Mouse (Mus musculus): ENCODE measurements at regions not wholly inside any gene's neighbourhood (a gene's known extent, or its start where the extent isn't known, plus 50 kb on each side); places are given as distances from the start of the nearest gene placed in this dataset.

DNA sequence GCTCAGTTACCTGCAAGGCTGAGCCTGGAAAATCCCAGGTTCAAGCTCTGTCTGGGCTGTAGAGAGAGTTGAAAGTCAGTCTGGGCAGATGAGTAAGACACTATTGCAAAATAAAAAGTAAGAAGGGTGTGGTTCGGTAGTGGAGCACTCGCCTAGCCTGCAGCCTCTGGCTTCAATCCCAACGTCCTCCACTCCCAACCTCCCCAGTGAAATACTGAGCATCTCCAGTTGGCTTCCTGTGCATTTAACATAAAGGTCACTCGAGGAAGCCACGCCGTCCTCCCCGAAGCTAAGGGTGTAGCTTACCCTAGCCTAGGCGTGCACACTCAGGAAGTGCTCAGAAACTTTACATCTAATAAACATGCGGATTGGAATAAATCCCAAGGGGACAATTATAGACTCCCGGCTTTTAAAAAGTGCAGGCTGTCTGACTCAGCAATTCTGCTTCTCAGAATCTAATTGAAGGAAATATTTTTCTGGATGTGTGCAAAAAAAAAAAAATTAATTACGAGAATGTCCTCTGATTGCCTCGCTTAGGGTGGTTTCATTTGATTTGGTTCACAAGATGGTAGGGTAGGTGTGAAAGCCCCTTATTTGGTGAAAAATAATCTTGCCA, 137.6 kb upstream of the Rybp start:
- H3K27me3 ChIP-seq = peaks cover 16% of the 10 kb centered on the region
- no peak for TF ChIP-seq CTCF (IDR thresholded peaks at IDR 0.05)
- ChIA-PET POLR2A (no interaction called here), CTCF (no interaction called here)
- in situ Hi-C loops (cut with MboI; ENCODE audit: low pct_unique_long_range_greater_than_20kb) = no loop called here
- DNase-seq (ENCODE audit: low read depth, low spot score) (no peak), ATAC-seq (no peak)

- ATAC-seq = no peak
- TF ChIP-seq CTCF (IDR thresholded peaks at IDR 0.05) = no peak
- DNase-seq (ENCODE audit: low read depth, low spot score) = no peak
- ChIA-PET CTCF (no interaction called here), POLR2A (interaction anchor here (0.6 kb wide), 1 partner anchor 287 kb away, joined by 3 read pairs; no protein-coding TSS in a partner anchor)
- H3K27me3 ChIP-seq = peaks cover 16% of the 10 kb centered on the region
- in situ Hi-C loops (cut with MboI; ENCODE audit: low pct_unique_long_range_greater_than_20kb) = no loop called here
Measured at GRCm38 (mm10) chr6:100424181-100424580, 136.9 kb upstream of the Rybp start.

- no peak for ATAC-seq
- CTCF ChIA-PET = no interaction called here
- TF ChIP-seq CTCF (IDR thresholded peaks at IDR 0.05) = no peak
- POLR2A ChIA-PET = no interaction called here
- in situ Hi-C loops (cut with MboI; ENCODE audit: low pct_unique_long_range_greater_than_20kb) = no loop called here
- H3K27me3 ChIP-seq = peaks cover 16% of the 10 kb centered on the region
- DNase-seq (ENCODE audit: low read depth, low spot score) = no peak
Measured at GRCm38 (mm10) chr6:100423636-100424035, 136.4 kb upstream of the Rybp start.

- no peak for DNase-seq (ENCODE audit: low read depth, low spot score)
- POLR2A ChIA-PET = interaction anchor here (0.6 to 0.7 kb wide), 2 partner anchors 37 to 473 kb away, joined by 3 to 5 read pairs; no protein-coding TSS in a partner anchor
- ATAC-seq = no peak
- peaks cover 16% of the 10 kb centered on the region for H3K27me3 ChIP-seq
- in situ Hi-C loops (cut with MboI; ENCODE audit: low pct_unique_long_range_greater_than_20kb) = no loop called here
- no peak for TF ChIP-seq CTCF (IDR thresholded peaks at IDR 0.05)
- CTCF ChIA-PET = no interaction called here
Measured at GRCm38 (mm10) chr6:100422603-100423002, 135.3 kb upstream of the Rybp start.

DNA sequence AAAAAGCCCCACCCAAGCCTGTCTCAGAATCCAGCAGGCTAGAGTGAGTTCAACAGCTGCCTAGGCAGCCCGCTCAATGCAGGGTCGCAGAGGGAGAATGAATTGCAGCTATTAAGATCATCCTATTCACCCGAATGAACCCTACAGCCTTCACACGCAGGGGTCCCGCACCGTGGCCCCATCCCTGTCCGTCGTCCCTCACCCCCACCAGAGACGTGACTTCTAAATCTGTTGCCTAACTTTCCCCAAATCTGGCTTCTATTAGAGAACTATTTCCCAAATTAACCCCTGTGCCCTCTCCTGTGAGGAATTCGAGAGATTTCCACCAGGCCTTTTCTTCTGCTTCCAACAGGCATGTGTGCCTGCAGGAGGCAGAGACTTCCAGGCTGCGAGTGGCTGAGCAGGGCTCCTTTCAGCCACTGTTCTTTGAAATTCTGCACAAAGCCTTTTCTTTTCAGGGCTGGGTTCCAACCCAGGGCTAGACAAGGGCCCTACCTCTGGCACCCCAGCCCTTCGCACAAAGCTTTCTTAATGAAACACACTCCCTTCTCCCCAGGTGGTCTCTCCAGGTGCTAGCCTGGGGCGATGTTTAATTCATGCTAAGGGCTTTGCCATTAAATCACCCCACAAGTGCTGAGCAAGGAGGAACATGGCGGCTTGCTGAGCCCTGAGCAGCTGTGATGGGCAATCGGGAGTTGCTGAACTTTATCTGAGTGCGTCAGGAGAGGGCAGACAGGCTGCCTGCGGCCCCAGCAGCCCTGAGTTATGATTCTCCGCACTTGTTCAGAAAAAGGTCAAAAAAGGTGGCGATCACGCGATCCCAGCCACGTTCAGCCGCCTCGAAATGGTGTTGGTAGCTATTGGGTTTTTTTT, 134.7 kb upstream of the Rybp start:
- POLR2A ChIA-PET = interaction anchor here (0.6 to 0.7 kb wide), 2 partner anchors 36 to 473 kb away, joined by 3 to 5 read pairs; no protein-coding TSS in a partner anchor
- DNase-seq (ENCODE audit: low read depth, low spot score) (no peak), ATAC-seq (no peak)
- CTCF ChIA-PET = no interaction called here
- peaks cover 13% of the 10 kb centered on the region for H3K27me3 ChIP-seq
- no peak for TF ChIP-seq CTCF (IDR thresholded peaks at IDR 0.05)
- in situ Hi-C loops (cut with MboI; ENCODE audit: low pct_unique_long_range_greater_than_20kb) = no loop called here

- DNase-seq (ENCODE audit: low read depth, low spot score) (no peak), ATAC-seq (no peak)
- in situ Hi-C loops (cut with MboI; ENCODE audit: low pct_unique_long_range_greater_than_20kb) = no loop called here
- ChIA-PET CTCF (no interaction called here), POLR2A (interaction anchor here (0.8 kb wide), 1 partner anchor 9 kb away, joined by 3 read pairs; no protein-coding TSS in a partner anchor)
- no peak for TF ChIP-seq CTCF (IDR thresholded peaks at IDR 0.05)
- H3K27me3 ChIP-seq = peaks cover 10% of the 10 kb centered on the region
Measured at GRCm38 (mm10) chr6:100420602-100421001, 133.3 kb upstream of the Rybp start.

- DNase-seq (ENCODE audit: low read depth, low spot score) = no peak
- peaks cover 10% of the 10 kb centered on the region for H3K27me3 ChIP-seq
- ATAC-seq = no peak
- ChIA-PET CTCF (no interaction called here), POLR2A (no interaction called here)
- in situ Hi-C loops (cut with MboI; ENCODE audit: low pct_unique_long_range_greater_than_20kb) = no loop called here
- TF ChIP-seq CTCF (IDR thresholded peaks at IDR 0.05) = no peak
Measured at GRCm38 (mm10) chr6:100419782-100420540, 132.7 kb upstream of the Rybp start.

GRCm38 (mm10) chr6:100416046-100416445, 128.8 kb upstream of the Rybp start:
- DNase-seq (ENCODE audit: low read depth, low spot score) (no peak), ATAC-seq (no peak)
- ChIA-PET POLR2A (no interaction called here), CTCF (no interaction called here)
- in situ Hi-C loops (cut with MboI; ENCODE audit: low pct_unique_long_range_greater_than_20kb) = no loop called here
- H3K27me3 ChIP-seq = no peaks in the 10 kb centered on the region
- no peak for TF ChIP-seq CTCF (IDR thresholded peaks at IDR 0.05)

DNA sequence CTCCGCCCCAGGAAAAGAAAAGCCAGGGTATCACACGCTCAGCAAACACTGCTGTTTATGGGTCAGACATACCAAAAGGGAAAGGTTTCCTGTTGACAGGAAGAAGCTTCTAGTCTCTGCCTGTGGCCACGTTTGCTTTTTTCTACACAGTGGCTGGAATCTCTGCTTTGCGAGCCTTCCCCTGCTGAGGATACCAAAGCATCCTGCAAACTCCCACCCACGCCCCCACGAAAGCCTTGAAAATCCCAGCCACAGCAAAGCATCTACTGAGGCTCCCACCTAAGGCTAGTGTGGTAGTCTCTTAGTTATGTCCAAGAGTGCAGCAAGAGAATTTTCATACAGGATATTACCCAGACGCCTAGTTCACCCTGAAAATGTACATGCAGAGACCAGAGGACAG, 128.2 kb upstream of the Rybp start:
- no peaks in the 10 kb centered on the region for H3K27me3 ChIP-seq
- POLR2A ChIA-PET = no interaction called here
- CTCF ChIA-PET = no interaction called here
- DNase-seq (ENCODE audit: low read depth, low spot score) = no peak
- no peak for ATAC-seq
- in situ Hi-C loops (cut with MboI; ENCODE audit: low pct_unique_long_range_greater_than_20kb) = no loop called here
- no peak for TF ChIP-seq CTCF (IDR thresholded peaks at IDR 0.05)

DNA sequence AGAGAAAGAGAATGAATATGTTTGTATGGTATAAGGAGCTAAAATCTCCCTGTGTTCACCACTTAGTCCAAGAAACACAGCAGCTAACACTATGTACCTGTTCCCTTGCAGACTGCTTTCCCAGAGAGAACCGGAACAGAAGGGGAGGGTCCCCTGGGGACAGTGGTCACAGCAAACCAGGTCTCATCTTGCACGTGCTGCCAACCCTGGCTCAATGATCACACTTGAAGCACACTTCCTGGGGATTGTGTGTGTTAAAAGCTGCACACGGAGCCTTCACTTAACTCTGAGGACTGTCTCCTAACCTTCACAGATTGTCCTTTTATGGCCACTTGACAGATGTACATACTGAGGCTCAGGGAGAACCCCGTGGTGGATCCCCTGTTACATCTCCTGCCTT, 127.6 kb upstream of the Rybp start:
- no peaks in the 10 kb centered on the region for H3K27me3 ChIP-seq
- CTCF ChIA-PET = no interaction called here

DNA sequence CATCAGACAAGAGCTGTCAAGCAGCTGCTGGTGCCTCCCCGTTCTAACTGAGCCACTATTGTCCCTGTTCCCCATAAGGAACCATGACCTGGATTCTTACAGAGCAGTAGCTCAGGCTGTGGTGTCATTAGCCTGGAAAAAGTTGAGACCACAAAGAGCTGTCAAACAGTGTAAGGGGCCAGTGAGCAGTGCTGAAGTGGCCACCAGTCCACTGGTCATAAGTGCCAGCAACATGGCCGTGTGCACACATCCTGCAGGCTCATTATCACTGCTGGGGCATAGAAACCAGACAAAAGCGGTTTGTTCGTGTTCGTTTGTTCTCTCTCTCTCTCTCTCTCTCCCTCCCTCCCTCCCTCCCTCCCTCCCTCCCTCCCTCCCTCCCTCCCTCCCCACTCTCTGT, 125.2 kb upstream of the Rybp start:
- in situ Hi-C loops (cut with MboI; ENCODE audit: low pct_unique_long_range_greater_than_20kb) = no loop called here
- POLR2A ChIA-PET = no interaction called here

More for the DNA sequence above, 127.6 kb upstream of the Rybp start:
- no peak for TF ChIP-seq CTCF (IDR thresholded peaks at IDR 0.05)
- in situ Hi-C loops (cut with MboI; ENCODE audit: low pct_unique_long_range_greater_than_20kb) = no loop called here
- DNase-seq (ENCODE audit: low read depth, low spot score) (no peak), ATAC-seq (no peak)
- POLR2A ChIA-PET = no interaction called here

More for the DNA sequence above, 125.2 kb upstream of the Rybp start:
- no peak for DNase-seq (ENCODE audit: low read depth, low spot score)
- CTCF ChIA-PET = interaction anchor here (1.3 kb wide), 1 partner anchor 28 kb away, joined by 4 read pairs; no protein-coding TSS in a partner anchor
- no peaks in the 10 kb centered on the region for H3K27me3 ChIP-seq
- no peak for ATAC-seq
- no peak for TF ChIP-seq CTCF (IDR thresholded peaks at IDR 0.05)
